Mouse (Mus musculus): ENCODE data around the gene Plekhj1.
"Not testable (repeated sequence)": the region's sequence is repeated elsewhere in the genome, so short reads cannot be mapped to it uniquely, and the experiment has no call there.

The Plekhj1 gene

GRCm38 (mm10) chr10:80826151-80827062 lies 28.0 kb upstream of the Plekhj1 start, which contains the start of gene Oaz1:
Gene Oaz1 (plus strand): TSS chr10:80826656.
- peak; percentile 99 for DNase-seq (ENCODE audit: low read depth)

GRCm38 (mm10) chr10:80824827-80825226 lies 26.4 kb upstream of the Plekhj1 start:
- no peak for DNase-seq (ENCODE audit: low read depth)

- DNase-seq (ENCODE audit: low read depth): peak; percentile 59
Measured at GRCm38 (mm10) chr10:80823847-80824643, 25.6 kb upstream of the Plekhj1 start.

- no peak for DNase-seq (ENCODE audit: low read depth)
Measured at GRCm38 (mm10) chr10:80823316-80823715, 24.9 kb upstream of the Plekhj1 start.

- no peak for DNase-seq (ENCODE audit: low read depth)
Measured at GRCm38 (mm10) chr10:80822528-80822927, 24.1 kb upstream of the Plekhj1 start.

- peak; percentile 66 for DNase-seq (ENCODE audit: low read depth)
Measured at GRCm38 (mm10) chr10:80821991-80822390, 23.6 kb upstream of the Plekhj1 start.

- no peak for DNase-seq (ENCODE audit: low read depth)
Measured at GRCm38 (mm10) chr10:80819406-80819805, 21.0 kb upstream of the Plekhj1 start.

- no peak for DNase-seq (ENCODE audit: low read depth)
Measured at GRCm38 (mm10) chr10:80818599-80819281, 20.3 kb upstream of the Plekhj1 start.

- DNase-seq (ENCODE audit: low read depth): not testable (repeated sequence)
Measured at GRCm38 (mm10) chr10:80817955-80818354, 19.5 kb upstream of the Plekhj1 start.

GRCm38 (mm10) chr10:80817164-80817563 lies 18.7 kb upstream of the Plekhj1 start:
- no peak for DNase-seq (ENCODE audit: low read depth)

- DNase-seq (ENCODE audit: low read depth): not testable (repeated sequence)
Measured at GRCm38 (mm10) chr10:80816303-80816702, 17.9 kb upstream of the Plekhj1 start.

- DNase-seq (ENCODE audit: low read depth): no peak
Measured at GRCm38 (mm10) chr10:80814800-80815199, 16.4 kb upstream of the Plekhj1 start.

- no peak for DNase-seq (ENCODE audit: low read depth)
Measured at GRCm38 (mm10) chr10:80813366-80813765, 14.9 kb upstream of the Plekhj1 start, which contains the start of gene Jsrp1. Gene Jsrp1 (minus strand): TSS chr10:80813498.

- no peak for DNase-seq (ENCODE audit: low read depth)
Measured at GRCm38 (mm10) chr10:80812391-80813041, 14.1 kb upstream of the Plekhj1 start.

- no peak for DNase-seq (ENCODE audit: low read depth)
Measured at GRCm38 (mm10) chr10:80810084-80810483, 11.7 kb upstream of the Plekhj1 start.

- no peak for DNase-seq (ENCODE audit: low read depth)
Measured at GRCm38 (mm10) chr10:80808985-80809632, 10.7 kb upstream of the Plekhj1 start.

GRCm38 (mm10) chr10:80808099-80808984 lies 9.9 kb upstream of the Plekhj1 start:
- DNase-seq (ENCODE audit: low read depth): no peak

GRCm38 (mm10) chr10:80807057-80807627 lies 8.7 kb upstream of the Plekhj1 start:
- peak; percentile 65 for DNase-seq (ENCODE audit: low read depth)

- no peak for DNase-seq (ENCODE audit: low read depth)
Measured at GRCm38 (mm10) chr10:80806341-80807056, 8.1 kb upstream of the Plekhj1 start.
